Mouse (Mus musculus) stomach, postnatal 0 days (tissue): ENCODE measurements around the gene Sap30bp.

Source experiments
- CTCF ChIP-seq: IDR thresholded peaks from 2 replicates; pipeline ENCODE4 v1.5.1; 2016; ENCODE audit warnings: antibody characterized with exemption, low read depth, mild to moderate bottlenecking, moderate library complexity
- EP300 ChIP-seq: optimal IDR thresholded peaks from 2 replicates; pipeline ENCODE3; 2016; ENCODE audit warnings: antibody characterized with exemption

- TF ChIP-seq EP300: no peak
- no peak for TF ChIP-seq CTCF
These were observed 13.2 kb downstream of the Sap30bp start for GRCm38 (mm10) chr11:115946221-115946828.
